Mouse (Mus musculus) intestine, embryonic 16.5 days (tissue): ENCODE measurements around the gene Hsd17b2. TPM values are rescaled to one million over a fixed set of nuclear protein-coding genes. Genes with fewer than 3 reads are reported as not detected.

Experiments
- ATAC-seq: fragments of 200-750 bp; cut with Nextera tagmentation; 2 replicates; pipeline ENCODE4 v1.8.0; 2017; ENCODE audit warnings: moderate TSS enrichment, moderate library complexity
- H3K27ac ChIP-seq: fragments of 300-500 bp; sonication (generic); 2 replicates; pipeline ENCODE4 v1.5.1; 2014; ENCODE audit warnings: mild to moderate bottlenecking, low read length
- H3K27me3 ChIP-seq: fragments of 300-500 bp; sonication (generic); replicated peaks from 2 replicates; pipeline ENCODE4 v1.6.1; 2014; ENCODE audit warnings: low read length, control low read depth, mixed read lengths; ENCODE audit not compliant: control insufficient read depth, insufficient read depth
- H3K36me3 ChIP-seq: fragments of 300-500 bp; sonication (generic); 2 replicates; pipeline ENCODE4 v1.6.1; 2014; ENCODE audit warnings: low read length, control low read depth; ENCODE audit not compliant: control insufficient read depth, insufficient read depth
- H3K4me1 ChIP-seq: fragments of 300-500 bp; sonication (generic); 2 replicates; pipeline ENCODE4 v1.6.1; 2014; ENCODE audit warnings: low read length, control low read depth, mixed read lengths; ENCODE audit not compliant: control insufficient read depth, insufficient read depth
- H3K4me2 ChIP-seq: fragments of 300-500 bp; sonication (generic); 2 replicates; pipeline ENCODE4 v1.6.1; 2014; ENCODE audit warnings: low read depth, low read length, control low read depth
- H3K4me3 ChIP-seq: fragments of 300-500 bp; sonication (generic); 2 replicates; pipeline ENCODE4 v1.5.1; 2014; ENCODE audit warnings: mild to moderate bottlenecking, low read length
- H3K9ac ChIP-seq: fragments of 300-500 bp; sonication (generic); 2 replicates; pipeline ENCODE4 v1.6.1; 2014; ENCODE audit warnings: low read depth, low read length
- H3K9me3 ChIP-seq: fragments of 300-500 bp; sonication (generic); 2 replicates; pipeline ENCODE4 v1.6.1; 2016; ENCODE audit warnings: low read length, control low read depth; ENCODE audit not compliant: control insufficient read depth
- WGBS: fragments of 180-500 bp; shearing (Covaris S2); extraction: QIAGEN DNeasy Blood & Tissue Kit; methylation state at CpG from one replicate; pipeline ENCODE4 v1.1.7; 2014; 5-methylcytosine and 5-hydroxymethylcytosine counted together
- polyA plus RNA-seq: library from polyadenylated mRNA; unstranded; fragments of >200 nt; fragmentation: Nextera tagmentation; extraction: Ambion mirVana; gene quantifications from 2 replicates; pipeline ENCODE4 v1.2.1, GENCODE M21; 2015

Hsd17b2 gene
- polyA plus RNA-seq, 1 experiment from 2014 or later, result 50.8 TPM

DNA sequence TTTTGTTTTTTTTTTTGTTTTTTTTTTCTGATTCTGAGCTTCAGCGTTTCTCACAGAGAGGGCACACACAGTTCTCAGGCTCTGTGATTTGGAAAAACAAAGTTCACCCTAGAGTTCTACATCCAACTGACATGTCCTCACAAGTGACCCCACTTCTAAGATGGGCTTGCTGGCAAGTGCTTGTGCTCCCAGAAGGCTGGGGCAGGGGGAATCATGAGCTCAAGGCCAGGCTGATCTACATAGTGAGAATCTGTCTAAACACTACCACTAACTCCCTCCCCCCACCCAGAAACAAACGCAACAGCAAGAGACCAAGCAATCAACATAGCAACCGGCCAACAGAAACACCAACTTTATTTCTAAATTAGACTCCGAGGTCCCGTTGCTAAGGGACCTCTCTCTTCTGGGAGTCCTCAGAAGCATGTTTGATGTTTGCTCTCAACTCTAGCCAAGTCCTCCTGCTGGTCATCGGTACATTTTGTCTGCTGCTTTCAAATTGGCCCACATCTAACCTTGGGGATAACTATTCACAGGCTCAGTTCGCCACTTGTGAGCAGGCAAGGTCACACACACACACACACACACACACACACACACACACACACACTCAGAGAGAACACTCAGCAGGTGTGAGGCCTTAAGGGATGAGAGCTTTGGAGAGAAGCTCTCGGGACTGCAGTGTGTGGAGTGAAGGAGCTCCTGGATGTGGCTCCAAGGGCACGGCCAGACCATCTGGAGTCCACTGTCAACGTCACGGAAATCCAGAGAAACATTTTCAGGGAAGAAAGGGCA lies 77.0 kb downstream of the Hsd17b2 start:
- no peak overlapping the region for H3K27ac ChIP-seq
- H3K4me2 ChIP-seq, result no peak overlapping the region
- no peaks in the 10 kb centered on the region for H3K27me3 ChIP-seq
- no peak overlapping the region for H3K9ac ChIP-seq
- no peaks in the 10 kb centered on the region for H3K9me3 ChIP-seq
- H3K4me3 ChIP-seq, result no peak overlapping the region
- no peak for ATAC-seq
- WGBS, result 65% methylated on average over 11 of the region's 11 CpGs
- no peaks in the 10 kb centered on the region for H3K36me3 ChIP-seq
- no peaks in the 10 kb centered on the region for H3K4me1 ChIP-seq

DNA sequence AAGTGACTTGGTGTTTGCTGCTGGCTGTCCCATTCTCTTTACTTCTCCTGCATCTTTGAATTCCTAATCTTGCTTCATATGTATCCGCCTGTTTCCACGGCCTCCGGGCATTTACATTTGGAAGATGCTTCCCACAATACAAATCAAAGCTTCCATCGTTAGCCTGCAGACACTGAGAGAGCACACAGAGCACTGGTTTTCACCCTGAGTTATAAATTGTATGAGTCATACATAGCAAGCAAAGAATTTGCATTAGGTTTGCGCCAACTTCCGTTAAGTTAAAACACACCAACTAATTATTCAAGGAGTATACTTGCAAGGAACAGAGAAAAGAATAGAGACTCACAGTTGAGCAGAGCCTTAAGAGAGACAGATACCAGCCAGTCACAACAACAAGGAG lies 77.6 kb downstream of the Hsd17b2 start:
- 62% methylated on average over 6 of the region's 6 CpGs for WGBS
- Histone ChIP-seq H3K9me3 (no peaks in the 10 kb centered on the region), H3K36me3 (no peaks in the 10 kb centered on the region), H3K27ac (no peak overlapping the region), H3K9ac (no peak overlapping the region), H3K4me2 (no peak overlapping the region), H3K4me3 (no peak overlapping the region), H3K4me1 (no peaks in the 10 kb centered on the region), H3K27me3 (no peaks in the 10 kb centered on the region)
- ATAC-seq, result no peak

DNA sequence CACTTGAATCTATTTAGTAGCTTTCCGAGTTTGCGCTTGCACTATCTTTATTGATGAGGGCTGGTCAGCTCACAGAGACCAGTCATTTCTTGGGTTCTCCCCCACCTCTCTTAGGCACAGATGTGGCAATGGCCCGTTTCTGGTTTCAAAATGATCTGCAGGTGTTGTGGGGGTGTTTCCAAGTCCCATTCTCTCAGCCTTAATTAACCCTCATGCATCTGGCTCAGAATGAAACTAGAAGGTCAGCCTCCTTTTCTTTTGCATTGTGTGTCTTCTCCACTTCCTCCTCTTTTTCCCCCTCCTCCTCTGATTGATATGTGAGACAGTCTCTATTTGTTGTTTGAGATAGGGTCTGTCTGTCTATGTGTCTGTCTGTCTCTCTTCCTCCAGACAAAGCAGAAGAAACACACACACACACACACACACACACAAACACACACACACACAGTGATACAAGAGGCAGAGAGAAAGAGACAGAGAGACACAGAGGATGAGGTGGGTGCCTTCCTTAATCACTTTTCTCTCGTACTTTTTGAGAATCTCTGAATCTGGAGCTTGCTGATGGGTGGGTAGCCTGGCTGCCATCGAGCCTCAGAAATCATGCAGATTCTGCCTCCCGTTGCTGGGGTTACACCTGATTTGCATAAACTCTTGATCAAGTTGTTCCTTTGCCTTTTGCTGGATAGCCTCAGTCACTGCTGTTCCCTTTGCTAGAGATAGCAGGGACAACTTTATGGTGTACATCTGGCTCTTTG lies 79.8 kb downstream of the Hsd17b2 start:
- Histone ChIP-seq H3K4me1 (no peaks in the 10 kb centered on the region), H3K27me3 (no peaks in the 10 kb centered on the region), H3K9me3 (no peaks in the 10 kb centered on the region), H3K4me2 (no peak overlapping the region), H3K36me3 (no peaks in the 10 kb centered on the region), H3K27ac (no peak overlapping the region), H3K9ac (no peak overlapping the region), H3K4me3 (no peak overlapping the region)
- WGBS, result 65% methylated on average over 6 of the region's 6 CpGs
- ATAC-seq, result no peak

DNA sequence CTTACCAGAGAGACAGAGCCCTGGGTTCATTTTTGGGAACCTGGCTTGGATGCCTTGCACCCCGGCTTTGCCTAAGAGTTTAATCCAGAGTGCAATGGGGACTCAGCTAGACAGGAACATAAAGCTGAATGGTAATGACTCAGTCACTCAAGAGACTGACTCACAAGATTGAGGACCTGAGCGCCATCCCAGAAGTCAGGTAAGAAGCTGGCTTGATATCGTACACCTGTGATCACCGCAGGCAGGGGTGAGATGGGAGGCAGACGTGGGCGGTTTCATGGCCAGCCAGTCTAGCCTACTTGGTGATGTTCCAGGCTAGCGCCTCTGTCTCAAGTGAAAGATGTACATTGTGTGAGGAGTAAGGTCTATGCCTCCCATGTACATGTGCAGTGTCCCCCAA lies 81.3 kb downstream of the Hsd17b2 start:
- Histone ChIP-seq H3K36me3 (peaks cover 3% of the 10 kb centered on the region; the same call in 1 of the 2 replicates), H3K9ac (no peak overlapping the region), H3K9me3 (no peaks in the 10 kb centered on the region), H3K4me2 (no peak overlapping the region), H3K27ac (no peak overlapping the region), H3K27me3 (no peaks in the 10 kb centered on the region), H3K4me3 (no peak overlapping the region), H3K4me1 (no peaks in the 10 kb centered on the region)
- ATAC-seq, result no peak
- 89% methylated on average over 7 of the region's 7 CpGs for WGBS

DNA sequence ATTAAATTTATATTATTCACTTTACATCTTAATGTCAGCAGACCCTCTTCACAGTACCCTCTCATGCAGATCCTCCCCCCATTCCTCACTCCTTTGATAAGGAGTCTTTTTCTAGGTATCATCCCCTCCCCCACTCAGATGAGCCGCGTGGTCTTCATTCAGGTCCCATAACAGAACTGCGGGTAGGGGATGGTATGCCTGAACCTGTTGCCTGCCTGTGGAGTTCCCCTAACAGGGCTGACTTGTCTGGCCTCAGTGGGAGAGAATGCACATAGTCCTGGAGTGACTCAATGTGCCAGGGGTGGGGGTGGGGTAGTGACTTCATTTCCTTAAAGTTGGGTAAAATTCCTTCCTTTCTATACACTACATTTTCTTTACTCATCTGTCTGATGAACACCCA lies 84.7 kb downstream of the Hsd17b2 start:
- no peaks in the 10 kb centered on the region for H3K9me3 ChIP-seq
- WGBS, result 90% methylated on average over 3 of the region's 3 CpGs
- H3K27ac ChIP-seq, result no peak overlapping the region
- no peaks in the 10 kb centered on the region for H3K4me1 ChIP-seq
- peaks cover 23% of the 10 kb centered on the region for H3K36me3 ChIP-seq
- H3K9ac ChIP-seq, result no peak overlapping the region
- ATAC-seq, result no peak
- H3K4me3 ChIP-seq, result no peak overlapping the region
- no peaks in the 10 kb centered on the region for H3K27me3 ChIP-seq
- H3K4me2 ChIP-seq, result no peak overlapping the region

DNA sequence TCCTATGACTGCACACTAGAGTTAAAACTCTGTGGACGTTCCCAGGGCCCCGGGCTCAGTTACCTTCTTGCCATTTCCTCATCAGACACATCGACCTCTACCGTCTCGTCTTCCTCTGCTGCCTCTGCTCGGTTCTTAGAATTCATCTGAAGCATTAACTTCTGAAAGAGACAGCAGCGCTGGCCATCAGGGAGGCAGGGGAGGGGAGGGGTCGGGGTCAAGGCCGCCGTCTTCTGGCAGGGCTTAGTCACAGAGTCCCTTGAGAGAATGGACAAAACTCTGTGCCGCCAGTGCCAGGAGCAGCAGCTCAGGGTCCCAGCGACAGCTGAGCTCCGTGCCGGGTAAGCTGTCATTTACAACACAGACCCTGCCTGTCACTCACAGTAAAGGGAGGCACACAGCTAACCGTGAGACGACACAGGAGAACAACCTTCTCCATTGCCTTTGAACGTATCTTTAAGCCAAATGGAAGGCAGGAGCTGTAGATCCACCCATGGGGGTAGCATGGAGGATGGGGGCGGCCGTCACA lies 91.0 kb downstream of the Hsd17b2 start:
- no peaks in the 10 kb centered on the region for H3K9me3 ChIP-seq
- no peak overlapping the region for H3K27ac ChIP-seq
- no peaks in the 10 kb centered on the region for H3K4me1 ChIP-seq
- no peak overlapping the region for H3K4me3 ChIP-seq
- 85% methylated on average over 19 of the region's 19 CpGs for WGBS
- H3K36me3 ChIP-seq, result peaks cover 28% of the 10 kb centered on the region
- H3K9ac ChIP-seq, result no peak overlapping the region
- H3K4me2 ChIP-seq, result no peak overlapping the region
- ATAC-seq, result no peak
- H3K27me3 ChIP-seq, result no peaks in the 10 kb centered on the region

DNA sequence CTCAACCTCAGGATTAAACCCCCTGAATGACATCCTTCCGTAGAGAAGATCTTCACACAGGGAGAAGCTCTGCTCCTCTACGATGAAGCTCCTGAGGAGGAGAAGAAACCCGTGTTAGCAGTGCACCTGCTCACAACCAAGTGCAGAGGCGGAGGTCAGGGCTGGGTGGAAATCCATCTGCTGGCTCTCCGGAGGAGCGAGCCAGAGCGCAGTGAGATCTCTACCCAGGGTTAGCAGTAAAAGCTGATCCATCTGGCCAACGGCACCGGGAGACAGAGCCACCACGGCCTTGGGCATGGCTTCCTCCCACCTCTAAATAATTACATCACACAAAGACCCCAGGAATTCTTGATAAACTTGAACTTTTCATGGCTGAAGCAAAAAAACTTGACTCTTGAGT lies 92.9 kb downstream of the Hsd17b2 start:
- H3K4me3 ChIP-seq, result no peak overlapping the region
- H3K9ac ChIP-seq, result no peak overlapping the region
- ATAC-seq, result no peak
- no peak overlapping the region for H3K4me2 ChIP-seq
- no peaks in the 10 kb centered on the region for H3K27me3 ChIP-seq
- H3K36me3 ChIP-seq, result peaks cover 19% of the 10 kb centered on the region
- no peaks in the 10 kb centered on the region for H3K9me3 ChIP-seq
- 89% methylated on average over 10 of the region's 10 CpGs for whole genome bisulfite sequencing
- H3K4me1 ChIP-seq, result peaks cover 3% of the 10 kb centered on the region; the same call in 1 of the 2 replicates
- no peak overlapping the region for H3K27ac ChIP-seq

DNA sequence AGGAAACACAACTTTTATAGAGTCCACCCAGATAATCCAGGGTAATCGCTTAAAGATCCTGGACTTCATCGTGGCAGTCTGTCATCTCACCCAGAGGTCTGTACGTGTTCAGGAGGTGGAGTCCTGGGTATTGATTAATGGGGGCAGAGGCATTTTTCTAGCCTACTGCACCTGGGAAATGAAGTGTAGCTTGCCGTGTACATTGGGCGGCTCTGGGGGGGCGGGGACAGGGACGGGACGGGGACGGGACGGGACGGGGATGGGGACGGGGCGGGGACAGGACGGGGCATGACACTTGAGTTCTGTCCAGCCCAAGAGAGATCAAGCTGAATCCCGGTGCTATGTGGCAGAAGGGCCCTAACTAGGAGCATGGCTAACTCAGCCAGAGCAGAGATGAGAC lies 94.8 kb downstream of the Hsd17b2 start:
- H3K27ac ChIP-seq, result no peak overlapping the region
- no peak overlapping the region for H3K4me3 ChIP-seq
- H3K36me3 ChIP-seq, result peaks cover 5% of the 10 kb centered on the region; the same call in 1 of the 2 replicates
- H3K9me3 ChIP-seq, result no peaks in the 10 kb centered on the region
- no peak for ATAC-seq
- no peak overlapping the region for H3K9ac ChIP-seq
- no peaks in the 10 kb centered on the region for H3K27me3 ChIP-seq
- H3K4me1 ChIP-seq, result peaks cover 16% of the 10 kb centered on the region
- WGBS, result 85% methylated on average over 15 of the region's 15 CpGs
- H3K4me2 ChIP-seq, result no peak overlapping the region

DNA sequence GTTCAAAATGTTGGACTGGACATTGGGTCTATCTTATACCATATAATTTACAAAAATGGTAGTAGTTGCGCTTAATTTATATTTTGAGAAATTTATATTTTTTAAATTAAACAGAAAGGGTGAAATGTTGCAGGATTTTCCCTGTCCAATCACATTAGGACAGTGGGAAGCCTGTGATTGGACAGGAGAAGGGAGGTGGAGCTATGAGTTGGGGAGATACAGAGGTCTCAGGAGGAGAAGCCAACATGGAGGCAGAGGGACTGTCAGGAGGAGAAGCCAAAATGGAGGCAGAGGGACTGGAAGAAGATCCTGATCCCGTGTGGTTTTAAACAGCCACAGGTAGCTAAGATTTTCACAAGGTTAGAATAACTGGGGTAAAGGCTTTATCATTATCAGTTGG lies 96.4 kb downstream of the Hsd17b2 start:
- Histone ChIP-seq H3K4me1 (peaks cover 20% of the 10 kb centered on the region), H3K36me3 (peaks cover 5% of the 10 kb centered on the region; the same call in 1 of the 2 replicates), H3K27me3 (no peaks in the 10 kb centered on the region), H3K4me3 (no peak overlapping the region), H3K9ac (no peak overlapping the region), H3K27ac (no peak overlapping the region), H3K4me2 (no peak overlapping the region), H3K9me3 (no peaks in the 10 kb centered on the region)
- no peak for ATAC-seq
- 97% methylated on average over 2 of the region's 2 CpGs for WGBS
